Mouse (Mus musculus) lung, embryonic 15.5 days (tissue): ENCODE measurements around the gene Ptprn2. TPM values are rescaled to one million over a fixed set of nuclear protein-coding genes. Genes with fewer than 3 reads are reported as not detected.

Experiments
- microRNA counts: library from miRNA; unstranded; fragments of <30 nt; microRNA quantifications from one replicate; lab custom pipeline; 2016
- microRNA-seq: library from miRNA; unstranded; fragments of <30 nt; microRNA quantifications from one replicate; pipeline ENCODE4, GENCODE M21; 2016
- polyA plus RNA-seq: library from polyadenylated mRNA; unstranded; fragments of >200 nt; fragmentation: Nextera tagmentation; extraction: Ambion mirVana; gene quantifications from 2 replicates; pipeline ENCODE4 v1.2.1, GENCODE M21; 2015

The Ptprn2 gene
- polyA plus RNA-seq, 1 experiment from 2014 or later = 0.16 TPM

MicroRNAs encoded within 50 kb of the gene (microRNA counts, 519-probe panel; counts per million panel counts)
- 2,510 counts per million, percentile 53 among the panel's probes with 10 or more counts for microRNA mmu-miR-153 (lab: Ali Mortazavi, UCI)

Small RNA genes lying within 50 kb of the gene (microRNA-seq; reads per million reads assigned to microRNA genes)
- gene Mir153 = 18.2 reads per million, percentile 36 among the genes with 10 or more reads in this experiment

Other genes with a start within 250 kb of the Ptprn2 start
- 17.4 and 18.9 TPM in 2 replicates for gene Wdr60, start 222.7 kb upstream of the Ptprn2 start, polyA plus RNA-seq
- not detected in 2 replicates for gene Gm11027, start 210.3 kb upstream of the Ptprn2 start, polyA plus RNA-seq
- gene Esyt2, start 204.5 kb upstream of the Ptprn2 start, polyA plus RNA-seq = 20.9 and 21.5 TPM in 2 replicates
- gene Ncapg2, start 80.3 kb upstream of the Ptprn2 start, polyA plus RNA-seq = 47.9 and 49.7 TPM in 2 replicates